Mouse (Mus musculus): ENCODE data around the gene Fads2.
"Not testable (repeated sequence)": the region's sequence is repeated elsewhere in the genome, so short reads cannot be mapped to it uniquely, and the experiment has no call there.

The Fads2 gene

DNA sequence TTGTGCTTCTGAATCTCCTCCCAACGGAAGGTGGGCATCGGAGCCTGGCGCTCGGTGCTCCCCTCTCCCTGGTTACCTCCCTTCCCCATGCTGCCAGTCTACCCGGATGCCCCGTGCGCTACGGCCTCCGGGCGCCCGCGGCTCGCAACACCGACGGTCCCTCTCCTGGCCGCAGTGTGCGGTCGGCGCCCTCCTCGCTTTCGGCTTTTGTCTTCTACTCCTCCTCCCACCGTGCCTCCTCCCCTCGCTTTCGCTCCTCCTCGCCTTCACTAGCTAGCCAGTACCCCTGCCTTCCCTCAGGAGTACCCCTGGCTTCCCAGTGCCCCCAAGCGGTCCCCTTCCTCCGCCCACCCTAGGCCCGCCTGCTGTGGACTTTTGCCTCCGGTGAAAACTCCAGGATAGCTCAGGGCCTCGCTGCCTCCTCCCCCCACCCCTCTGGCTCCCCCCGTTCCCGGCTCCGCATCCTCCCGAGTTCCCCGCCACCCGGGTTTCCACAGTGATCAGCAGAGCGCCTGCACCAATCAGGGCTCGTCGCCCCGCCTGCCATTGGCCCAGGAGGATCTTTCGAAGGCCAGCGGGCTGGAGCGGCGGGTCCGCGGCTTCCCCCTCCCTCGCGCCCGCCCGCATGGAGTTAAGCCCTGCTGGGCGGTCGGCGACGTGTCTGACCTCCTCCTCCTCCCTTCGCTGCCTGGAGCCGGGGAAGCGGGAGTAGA, at the start of gene Fads2:
Gene Fads2, minus strand, starts transcription at position 406 of the 713 bp plus-strand sequence.
- DNase-seq (ENCODE audit: low read depth, low spot score), result peak; percentile 93

DNA sequence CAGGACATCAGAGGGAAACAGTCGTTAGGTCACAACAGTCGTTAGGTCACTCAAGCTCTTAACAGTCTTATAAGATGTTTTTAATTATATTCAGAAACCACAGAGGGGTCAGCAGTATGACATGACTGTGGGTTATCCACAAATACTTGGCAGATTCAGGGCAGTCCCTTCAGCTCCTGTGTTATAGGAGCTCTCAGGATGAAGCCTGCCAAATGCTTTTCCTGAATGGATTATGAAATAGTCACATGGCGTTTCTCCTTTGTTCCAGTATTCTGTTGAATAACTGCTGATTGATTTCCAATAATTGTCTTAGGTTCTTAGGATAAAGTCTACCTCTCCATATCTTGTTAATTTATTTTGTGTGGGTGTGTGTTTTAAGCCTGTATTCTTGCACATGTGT, 47.6 kb upstream of the Fads2 start:
- DNase-seq (ENCODE audit: low read depth, low spot score), result no peak

DNA sequence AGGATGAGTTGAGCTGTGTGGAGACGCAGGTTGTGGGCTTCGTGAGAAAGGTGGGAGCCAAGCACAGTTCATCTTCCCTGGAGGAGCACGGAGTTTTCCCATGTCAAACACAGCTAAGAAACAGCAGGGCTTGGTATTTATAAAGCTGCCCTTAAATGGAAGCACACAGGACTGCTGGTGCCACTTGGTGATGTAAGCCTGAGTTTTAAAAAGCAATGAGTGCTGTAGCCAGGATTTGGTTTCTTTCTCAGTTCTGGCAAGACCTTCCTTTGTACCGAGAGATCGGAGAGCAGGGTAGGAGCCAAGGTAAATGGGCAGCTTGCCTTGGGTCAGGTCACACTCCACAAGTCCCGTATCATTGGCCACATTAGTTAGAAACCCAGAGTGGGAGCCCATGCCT, 47.0 kb upstream of the Fads2 start:
- DNase-seq (ENCODE audit: low read depth, low spot score), result peak; percentile 57

DNA sequence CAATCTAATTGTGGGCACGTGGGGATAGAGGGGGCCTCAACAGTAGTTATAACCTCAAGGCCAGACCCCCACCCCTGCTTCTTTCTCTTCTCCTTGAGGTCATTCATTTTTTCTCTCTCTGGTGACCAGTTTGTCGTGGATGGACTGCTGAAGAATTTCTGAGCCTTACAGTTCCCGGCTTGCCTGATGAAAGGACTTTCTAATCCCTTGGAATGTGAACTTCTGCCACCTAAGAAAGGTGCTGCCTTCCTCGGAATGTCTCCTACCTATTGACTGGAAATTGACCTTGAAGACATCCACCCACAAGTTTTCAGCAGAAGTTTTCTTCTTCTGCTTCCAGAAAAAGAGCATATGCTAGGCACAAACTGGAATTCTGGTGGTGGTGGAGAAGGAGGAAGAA, 42.9 kb upstream of the Fads2 start:
- no peak for DNase-seq (ENCODE audit: low read depth, low spot score)

DNA sequence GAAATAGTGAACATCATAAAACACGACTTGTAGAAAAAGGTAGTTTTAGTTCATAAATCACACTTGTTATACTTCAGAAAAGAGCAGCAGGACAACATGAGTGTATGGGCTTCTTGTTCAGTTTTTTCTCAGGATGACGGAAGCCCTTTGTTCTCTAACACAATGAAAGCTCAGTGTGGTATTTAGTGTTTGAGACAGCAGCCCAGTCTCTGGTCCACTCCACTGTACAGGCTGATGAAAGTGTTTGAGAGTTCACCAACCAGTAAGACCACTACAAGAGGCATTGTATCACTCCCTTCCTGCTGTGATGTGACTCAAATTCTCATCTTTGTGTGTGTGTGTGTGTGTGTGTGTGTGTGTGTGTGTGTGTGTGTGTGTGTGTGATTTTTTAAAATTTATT, 42.1 kb upstream of the Fads2 start:
- peak; percentile 64 for DNase-seq (ENCODE audit: low read depth, low spot score)

DNA sequence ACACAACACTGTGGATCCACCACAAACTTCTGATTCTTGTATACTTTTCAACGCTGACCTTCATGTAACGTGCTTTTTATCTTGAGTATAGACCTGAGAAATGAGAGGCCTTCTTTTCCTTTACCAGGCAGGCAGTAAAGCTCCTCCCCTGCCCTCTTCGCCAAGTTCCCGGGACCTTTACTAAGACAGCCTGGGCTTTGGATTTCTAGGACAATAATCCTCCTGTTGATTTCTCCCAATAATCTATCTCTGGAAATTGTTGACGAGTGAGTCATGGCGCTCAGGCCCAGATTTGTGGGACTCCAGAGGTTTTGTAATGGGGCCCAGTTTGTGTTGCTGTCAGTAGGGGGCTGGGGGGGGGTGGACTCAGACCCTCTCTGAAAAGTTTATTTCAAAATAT, 38.2 kb upstream of the Fads2 start:
- no peak for DNase-seq (ENCODE audit: low read depth, low spot score)

DNA sequence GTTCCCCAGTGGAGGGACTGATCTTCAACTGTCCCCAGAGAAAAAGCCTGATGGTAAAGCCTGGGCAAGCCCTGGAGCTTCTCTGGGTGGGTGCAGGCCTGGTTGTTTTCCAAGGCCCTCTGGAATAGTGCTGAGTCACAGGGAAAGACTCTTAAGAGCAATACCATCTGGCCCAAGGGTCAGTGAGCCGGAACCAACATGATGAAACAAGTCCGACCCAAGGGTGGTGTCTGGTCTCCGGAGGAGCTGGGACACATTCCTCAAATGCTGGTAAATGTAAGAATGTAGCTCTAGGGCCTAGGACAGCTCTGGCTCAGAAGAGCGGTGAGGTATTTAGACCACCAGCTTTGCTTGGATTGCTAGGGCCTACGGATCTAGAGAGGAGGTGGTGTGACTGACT, 35.9 kb upstream of the Fads2 start:
- DNase-seq (ENCODE audit: low read depth, low spot score), result no peak

DNA sequence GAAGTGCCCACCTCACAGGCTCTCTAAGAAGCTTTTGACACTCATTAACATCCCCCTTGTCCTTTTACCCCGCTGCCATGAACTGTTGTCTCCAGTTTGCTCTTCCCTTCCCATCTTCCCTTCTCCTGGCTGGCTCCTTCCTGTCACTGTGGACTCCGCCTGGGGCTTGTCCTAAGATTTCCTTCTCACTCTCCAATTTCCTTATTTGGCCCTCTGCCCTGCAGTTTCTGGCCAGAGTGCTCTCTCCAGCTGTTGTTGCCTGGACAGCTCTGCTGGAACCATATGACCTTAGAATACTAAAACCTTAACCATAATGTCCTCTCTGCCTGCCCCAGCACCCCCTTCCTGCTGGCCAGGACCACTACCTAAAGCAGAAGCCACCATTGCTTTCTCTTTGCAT, 33.1 kb upstream of the Fads2 start:
- no peak for DNase-seq (ENCODE audit: low read depth, low spot score)

DNA sequence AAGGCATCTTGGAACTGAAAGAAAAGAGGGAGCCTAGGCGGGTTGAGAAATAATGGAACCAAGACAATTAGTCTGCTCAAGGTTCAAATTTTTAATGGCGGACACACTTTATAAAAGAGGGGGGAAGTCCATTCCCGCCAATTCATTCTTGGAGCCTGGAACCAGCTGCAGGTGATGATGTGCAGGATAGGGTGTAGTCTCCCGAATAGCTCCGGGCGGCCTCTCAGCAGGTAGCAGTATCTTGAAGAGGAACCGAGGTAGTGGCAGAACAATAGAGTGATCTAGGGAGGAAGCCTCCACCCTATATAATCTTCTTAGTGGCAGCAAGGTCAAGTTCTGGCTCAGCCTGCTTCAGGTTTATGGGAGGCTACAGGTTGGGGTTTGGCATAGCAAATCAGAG, 28.0 kb upstream of the Fads2 start:
- not testable (repeated sequence) for DNase-seq (ENCODE audit: low read depth, low spot score)

DNA sequence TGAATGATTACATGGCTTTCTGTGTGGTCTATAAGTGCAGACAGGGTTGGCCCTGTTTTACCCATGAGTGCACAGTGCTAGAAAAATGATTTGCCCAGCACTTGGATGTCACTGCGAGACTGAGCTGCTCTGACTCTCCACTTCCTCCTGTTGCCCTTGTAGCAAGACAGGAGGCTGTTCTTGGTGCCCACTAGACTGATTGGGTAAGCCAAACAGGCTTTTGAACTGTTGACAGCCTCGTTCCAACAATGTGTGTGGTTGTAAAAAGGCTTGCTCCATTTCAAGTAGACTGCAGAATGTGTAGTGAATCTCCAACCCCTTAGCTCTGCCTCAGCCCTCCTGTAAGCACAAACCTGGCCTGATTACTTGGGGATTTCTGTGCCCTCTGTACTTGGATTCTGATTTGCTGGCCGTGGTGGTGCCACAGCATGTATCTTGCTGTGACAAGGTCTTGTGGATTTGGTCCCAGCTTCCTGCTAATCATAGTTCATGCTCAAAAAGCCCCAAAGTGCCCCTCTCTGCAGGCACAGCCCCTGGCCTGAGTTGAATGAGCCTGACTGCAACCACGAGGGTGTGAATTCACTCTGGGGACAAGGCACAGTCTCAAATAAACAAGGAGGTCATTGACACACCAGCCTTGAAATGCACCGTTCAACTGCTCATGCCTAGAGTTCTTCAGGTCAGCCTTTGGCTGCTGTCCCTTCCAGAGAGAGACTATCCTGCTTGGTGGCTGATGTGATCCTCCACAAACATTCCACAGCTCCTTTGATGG, 25.1 kb upstream of the Fads2 start:
- no peak for DNase-seq (ENCODE audit: low read depth, low spot score)

DNA sequence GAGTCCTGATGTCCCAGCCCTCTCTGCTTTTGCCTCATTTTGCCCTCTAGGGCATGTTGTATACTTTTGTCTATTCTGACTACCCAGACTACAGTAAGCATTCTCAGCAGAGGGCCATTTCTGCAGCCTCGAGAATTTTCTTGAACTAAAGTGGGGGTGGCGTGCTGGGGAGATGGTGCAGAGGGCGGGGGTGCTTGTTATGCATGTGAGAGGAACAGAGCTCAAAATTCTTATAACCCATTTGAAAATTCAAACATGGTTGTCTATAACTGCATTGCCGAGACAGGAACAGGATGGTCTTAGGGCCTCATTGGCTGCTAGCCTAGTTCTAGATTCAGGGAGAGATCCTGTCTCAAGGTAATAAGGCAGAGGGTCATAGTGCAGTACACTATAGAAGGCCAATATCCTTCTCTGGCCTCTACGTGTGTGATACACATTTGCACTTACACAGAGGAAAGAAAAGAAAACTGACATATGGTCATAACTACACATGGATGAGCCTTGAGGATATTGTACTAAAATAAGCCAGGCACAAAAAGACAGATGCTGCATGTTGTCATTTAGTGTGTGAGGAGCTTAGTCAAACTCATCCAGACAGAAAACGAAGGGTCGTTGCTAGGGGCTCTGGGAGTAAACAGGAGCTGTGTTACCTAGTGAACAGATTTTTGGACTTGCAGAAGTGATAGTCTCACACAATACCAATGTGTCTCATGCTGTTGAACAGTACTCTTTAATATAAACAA, 22.5 kb upstream of the Fads2 start:
- peak; percentile 54 for DNase-seq (ENCODE audit: low read depth, low spot score)

DNA sequence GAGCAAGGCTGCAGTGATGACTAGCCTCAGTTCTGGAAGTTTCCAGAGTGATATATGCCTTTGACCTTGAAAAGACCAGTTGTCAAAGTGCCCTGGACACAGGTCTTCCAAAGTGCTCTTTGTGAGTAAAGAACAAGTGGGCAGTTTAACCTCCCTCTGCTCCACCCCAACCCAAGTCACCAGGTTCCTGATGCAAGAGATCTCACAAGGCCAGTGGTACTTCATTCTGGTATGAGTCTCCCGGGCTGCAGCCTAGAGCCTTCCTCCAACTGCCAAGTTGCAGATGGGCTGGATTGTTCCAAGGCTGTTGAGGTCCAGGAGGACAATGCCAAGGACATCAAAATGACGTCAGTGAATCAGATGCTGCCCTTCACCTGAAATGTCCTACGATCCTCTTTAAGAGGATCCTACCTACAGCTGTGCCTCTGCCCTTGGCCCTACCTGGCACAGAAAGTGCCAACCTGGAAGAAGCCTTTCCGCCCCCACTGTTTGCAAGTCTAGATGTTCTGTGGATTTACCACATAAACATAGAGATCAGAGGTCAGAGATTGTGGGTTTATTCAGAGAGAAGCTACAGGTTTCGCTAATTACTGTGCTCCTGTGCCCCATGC, 20.6 kb upstream of the Fads2 start:
- DNase-seq (ENCODE audit: low read depth, low spot score), result no peak

DNA sequence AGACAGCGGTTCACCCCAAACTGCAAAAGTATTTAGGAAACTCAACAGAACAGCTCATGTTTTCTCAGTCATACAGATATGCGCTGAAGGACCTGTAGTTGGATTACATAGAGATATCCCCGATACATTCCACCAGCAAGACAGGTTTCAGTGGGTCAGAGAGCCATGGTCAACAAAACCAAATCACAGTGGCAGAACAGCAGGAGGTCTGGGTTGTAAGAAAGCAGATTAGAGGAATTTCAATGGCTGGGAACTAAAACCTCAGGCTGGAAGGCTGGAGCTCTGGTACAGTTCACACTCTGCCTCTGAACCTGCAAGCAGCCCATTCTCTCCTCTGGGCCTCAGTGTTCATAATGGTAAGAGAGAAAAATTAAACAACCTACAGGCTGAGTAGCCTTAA, 15.1 kb upstream of the Fads2 start:
- no peak for DNase-seq (ENCODE audit: low read depth, low spot score)

DNA sequence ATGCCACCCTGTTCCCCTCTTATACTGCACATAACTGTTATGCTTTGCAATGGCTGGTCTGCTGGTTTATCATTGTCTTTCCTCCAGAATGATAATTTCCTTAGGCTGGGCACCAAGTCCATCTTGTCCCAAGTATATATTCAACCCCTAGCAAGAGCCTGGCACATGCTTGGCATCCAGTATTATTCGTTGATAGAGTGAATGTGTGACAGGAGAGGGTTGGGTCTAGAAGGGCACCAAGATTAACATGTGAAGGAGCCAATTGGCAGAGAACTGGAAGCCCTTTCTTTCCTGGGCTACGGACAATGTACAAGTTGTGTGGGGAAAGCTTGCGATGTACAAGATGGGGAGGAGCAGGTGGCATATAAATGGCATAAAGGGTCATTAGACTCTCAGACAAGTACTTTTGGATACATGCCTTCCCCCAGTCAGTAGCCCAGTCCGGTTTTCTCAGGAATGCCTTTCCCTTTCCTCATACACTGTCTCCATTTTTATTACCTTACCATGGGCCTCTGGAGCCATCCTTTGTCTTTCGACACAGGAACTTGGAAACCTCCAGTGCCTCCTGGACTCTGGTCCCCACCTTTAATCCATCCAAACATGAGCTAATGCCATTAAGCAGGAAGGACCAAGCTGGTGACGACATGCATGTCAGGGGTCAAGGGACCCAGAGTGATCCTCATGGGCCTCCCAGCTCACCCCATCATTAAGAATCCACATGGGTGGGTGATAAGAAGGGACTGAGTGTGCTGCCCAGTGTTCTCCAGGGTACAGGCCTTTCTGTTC, 14.0 kb upstream of the Fads2 start:
- DNase-seq (ENCODE audit: low read depth, low spot score), result no peak

DNA sequence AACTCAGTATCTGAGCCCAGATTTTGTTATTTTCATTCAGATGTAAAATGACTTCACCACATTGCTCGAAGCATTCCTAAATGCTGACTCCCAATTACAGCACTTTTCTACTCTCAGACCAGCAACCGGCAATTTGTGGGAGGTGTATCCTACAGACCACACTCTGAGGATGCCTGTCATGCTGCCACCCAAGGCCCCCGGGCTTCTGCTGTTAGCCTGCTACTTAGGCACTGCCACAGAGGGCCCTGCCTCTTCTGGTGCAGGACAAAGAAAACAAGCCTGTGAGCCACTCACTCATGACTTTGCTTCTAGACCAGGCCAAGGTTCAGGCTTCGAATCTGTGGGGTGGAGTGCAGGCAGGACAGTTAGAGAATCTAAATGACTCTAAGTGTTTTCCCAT, 11.4 kb upstream of the Fads2 start:
- DNase-seq (ENCODE audit: low read depth, low spot score), result no peak

DNA sequence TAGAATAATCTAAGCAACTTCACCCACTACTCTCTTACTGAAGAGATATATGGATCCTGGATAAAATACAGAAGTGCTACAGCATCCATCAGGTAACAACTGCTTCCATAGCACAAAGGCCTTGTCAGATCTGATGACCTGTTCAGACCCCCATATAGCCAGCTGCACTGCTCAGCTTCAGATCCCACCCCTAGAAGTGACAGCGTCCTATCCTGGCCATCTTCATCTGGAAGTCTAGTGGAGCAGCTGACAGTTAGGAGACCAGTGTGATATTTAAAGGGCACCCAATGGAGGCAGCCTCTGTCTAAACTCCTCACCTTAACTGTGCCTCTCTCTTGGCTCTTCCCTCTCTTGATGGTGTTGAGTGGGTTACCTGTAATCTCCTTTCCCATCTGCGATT, 7.1 kb upstream of the Fads2 start:
- no peak for DNase-seq (ENCODE audit: low read depth, low spot score)

DNA sequence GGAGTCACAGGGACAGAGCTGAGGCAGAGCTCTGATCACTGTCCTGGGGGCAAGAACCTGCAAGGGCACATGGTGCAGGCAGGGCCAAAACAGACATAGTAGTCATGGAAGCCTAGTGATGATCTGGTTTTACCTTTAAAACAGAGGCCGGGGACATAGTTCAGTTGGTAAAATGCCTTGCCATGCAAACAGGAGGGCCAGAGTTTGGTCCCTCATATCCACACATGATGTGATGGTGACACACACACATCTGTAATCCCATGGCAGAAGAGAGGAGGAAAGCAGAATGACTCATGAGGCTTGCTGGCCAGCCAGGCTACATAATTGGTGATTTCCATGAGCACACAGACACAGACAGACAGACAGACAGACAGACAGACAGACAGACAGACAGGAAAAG, 6.6 kb upstream of the Fads2 start:
- DNase-seq (ENCODE audit: low read depth, low spot score), result no peak

DNA sequence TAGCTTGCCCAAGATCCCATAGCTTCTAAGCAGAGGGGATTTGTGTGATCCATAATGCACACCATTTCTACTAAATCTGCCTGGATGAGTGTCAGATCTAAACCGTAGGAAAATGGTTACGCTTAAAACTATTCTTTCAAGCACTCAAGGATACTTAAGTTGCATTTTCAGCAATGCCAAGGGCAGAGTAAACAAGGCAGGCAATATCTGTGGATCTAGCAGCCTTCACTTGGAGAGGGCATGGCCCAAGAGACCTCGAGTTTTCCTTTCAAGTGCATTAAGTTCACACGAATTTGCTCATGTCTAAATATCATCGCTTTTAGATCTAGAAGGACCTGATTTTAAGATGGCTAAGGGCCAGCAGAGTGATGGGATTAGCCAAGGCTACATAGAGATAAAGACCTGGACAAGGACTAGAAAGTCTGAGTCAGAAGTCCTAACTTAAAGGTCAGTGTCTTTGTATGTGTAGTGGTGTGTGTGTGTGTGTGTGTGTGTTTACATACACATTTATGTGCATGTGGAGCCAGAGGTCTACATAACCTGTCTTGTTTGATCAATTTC, 5.6 kb upstream of the Fads2 start:
- no peak for DNase-seq (ENCODE audit: low read depth, low spot score)

DNA sequence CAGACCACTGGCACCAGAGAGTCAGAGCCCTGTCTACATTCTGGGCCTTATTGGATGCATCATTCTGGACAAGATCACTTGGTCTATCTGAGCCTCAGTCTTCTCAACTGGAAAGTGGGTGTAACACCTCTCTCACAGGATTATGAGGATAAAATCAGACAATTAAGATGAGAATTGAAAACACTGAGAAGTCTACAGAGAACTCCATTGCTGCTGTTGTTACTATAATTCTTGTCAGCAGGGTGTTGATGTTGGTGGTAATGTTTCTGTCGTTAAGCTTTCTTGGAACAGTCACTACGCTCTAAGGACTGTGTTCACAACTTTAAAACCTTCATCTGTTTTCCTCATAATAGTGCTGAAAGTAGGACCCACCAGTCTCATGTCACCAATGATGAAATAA, 5.1 kb upstream of the Fads2 start:
- no peak for DNase-seq (ENCODE audit: low read depth, low spot score)

DNA sequence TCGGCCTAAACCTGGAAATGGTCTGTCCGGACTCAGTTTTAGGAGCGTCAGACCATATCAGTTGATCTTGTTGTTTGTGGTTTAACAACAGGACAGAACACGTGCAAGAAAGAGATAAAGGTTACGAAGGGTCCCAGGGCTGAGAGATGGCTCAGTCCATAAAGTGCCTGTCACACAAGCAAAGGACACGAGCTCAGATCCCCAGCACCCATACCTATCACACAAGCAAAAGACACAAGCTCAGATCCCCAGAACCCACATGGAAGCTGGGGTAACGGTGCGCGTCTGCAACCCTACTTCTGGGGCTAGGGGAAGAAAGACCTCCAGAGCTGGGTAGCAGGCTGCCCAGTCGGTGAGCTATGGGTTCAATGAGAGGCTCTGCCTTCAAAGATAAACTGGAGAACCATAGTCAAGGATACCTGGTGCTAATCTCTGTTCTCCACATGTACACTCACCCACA, 3.5 kb upstream of the Fads2 start:
- DNase-seq (ENCODE audit: low read depth, low spot score), result no peak

DNA sequence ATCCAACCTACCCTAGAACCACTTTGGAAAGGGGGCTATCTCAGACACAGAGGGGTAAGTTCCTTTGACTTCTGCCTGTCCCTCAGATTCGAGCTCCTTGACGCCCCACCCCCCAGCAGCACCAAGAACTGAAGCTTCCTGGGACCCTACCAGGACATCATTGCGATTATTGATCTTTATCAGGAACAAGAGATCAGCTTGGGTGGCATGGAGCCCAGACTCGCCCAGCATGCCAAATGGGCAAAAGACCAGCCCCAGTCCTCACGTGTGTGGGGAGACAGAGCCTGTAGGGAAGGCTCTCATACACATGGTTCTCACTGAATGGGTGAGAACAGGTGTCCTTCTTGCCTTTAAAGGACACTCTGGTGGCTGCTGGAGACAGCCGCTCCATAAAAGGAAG, 2.7 kb upstream of the Fads2 start:
- DNase-seq (ENCODE audit: low read depth, low spot score), result no peak

All from brain, adult 2 months (tissue).